In genomic region chr5:114825978-114826691, GRCm38 (mm10) we compare ENCODE assay signal across 8 mouse cellular contexts. TPM values are rescaled to one million over a fixed set of nuclear protein-coding genes. Genes with fewer than 3 reads are reported as not detected.
DNase-seq lines count a peak whose midpoint lies in the region; ATAC-seq lines count a peak whose summit lies in the region.

No protein-coding gene starts in this region.

- H3K27ac ChIP-seq in kidney, embryonic 14.5 days (ENCODE audit: low read depth, low read length) = 0 out of 2 replicates have a peak overlapping the region, but pooled peaks have one; percentile 51

- peak overlapping the region; percentile 44 for H3K9ac ChIP-seq in kidney, embryonic 14.5 days (ENCODE audit: low read depth, low read length)

- peaks cover 7% of the 10 kb centered on the region; the same call in 1 of the 2 replicates for H3K9me3 ChIP-seq in kidney, embryonic 14.5 days (ENCODE audit: control insufficient read depth, low read length)

- peak; percentile 79 for ATAC-seq in granulocyte monocyte progenitor cell, adult 5-6 weeks (replicated peaks; ENCODE audit: poor library complexity, severe bottlenecking)
- ATAC-seq in kidney, embryonic 14.5 days (ENCODE audit: low FRiP score, low TSS enrichment) = peak; percentile 81

- H3K27me3 ChIP-seq in kidney, embryonic 14.5 days (ENCODE audit: control insufficient read depth, insufficient read depth, low read length) = no peaks in the 10 kb centered on the region

- peak overlapping the region; percentile 65 for H3K4me2 ChIP-seq in kidney, embryonic 14.5 days (replicated peaks; ENCODE audit: low read depth, low read length)

- whole genome bisulfite sequencing in kidney, embryonic 14.5 days = 7% methylated on average over 27 of the region's 27 CpGs

- H3K4me3 ChIP-seq in kidney, embryonic 14.5 days (ENCODE audit: low read length) = peak overlapping the region; percentile 38

- H3K4me1 ChIP-seq in kidney, embryonic 14.5 days (ENCODE audit: control insufficient read depth, insufficient read depth, low read length) = no peaks in the 10 kb centered on the region

- H3K36me3 ChIP-seq in kidney, embryonic 14.5 days (ENCODE audit: control insufficient read depth, insufficient read depth, low read length) = no peaks in the 10 kb centered on the region; the same call in 1 of the 2 replicates

- DNase-seq in right cerebral cortex, postnatal 10 days (ENCODE audit: low spot score in 2 of 2) = peak; percentile 74 to 76
- DNase-seq in right cerebral cortex, postnatal 25 days = no peak
- peak; percentile 88 to 90 for DNase-seq in cerebellum, postnatal 10 days
- peak; percentile 71 for DNase-seq in lung, postnatal 14 days
- peak; percentile 76 for DNase-seq in retina, postnatal 7 days (ENCODE audit: low read depth, low spot score)
- peak; percentile 95 for DNase-seq in yolk sac, embryonic 10.5 days (ENCODE audit: low spot score)

RNA-seq across cellular contexts. Expression of gene 1500011B03Rik, which starts 2.9 kb away (rescaled TPM):
- 44.4 and 76.8 TPM in 2 replicates for total RNA-seq in granulocyte monocyte progenitor cell, adult 5-6 weeks (2014; fragmentation: Nextera tagmentation)
- 44.0 and 57.4 TPM in 2 replicates for total RNA-seq in granulocyte monocyte progenitor cell, adult 5-6 weeks (2017)
- 128 and 143 TPM in 2 replicates for polyA plus RNA-seq in kidney, embryonic 14.5 days (2014; fragmentation: Nextera tagmentation; extraction: Ambion mirVana)

RNA-seq across cellular contexts. Expression of gene 4930519G04Rik, which starts 27.3 kb away (rescaled TPM):
- 1.6 TPM in 1 of 2 replicates, not detected in the other for total RNA-seq in granulocyte monocyte progenitor cell, adult 5-6 weeks (2014; fragmentation: Nextera tagmentation)
- not detected in 2 replicates for total RNA-seq in granulocyte monocyte progenitor cell, adult 5-6 weeks (2017)
- not detected in 2 replicates for polyA plus RNA-seq in kidney, embryonic 14.5 days (2014; fragmentation: Nextera tagmentation; extraction: Ambion mirVana)

RNA-seq across cellular contexts. Expression of gene Gm9936, which starts 32.3 kb away (rescaled TPM):
- total RNA-seq in granulocyte monocyte progenitor cell, adult 5-6 weeks (2014; fragmentation: Nextera tagmentation) = not detected in 2 replicates
- total RNA-seq in granulocyte monocyte progenitor cell, adult 5-6 weeks (2017) = not detected in 2 replicates
- polyA plus RNA-seq in kidney, embryonic 14.5 days (2014; fragmentation: Nextera tagmentation; extraction: Ambion mirVana) = not detected in 2 replicates

RNA-seq across cellular contexts. Expression of gene Git2, which starts 50.8 kb away (rescaled TPM):
- 113 and 128 TPM in 2 replicates for total RNA-seq in granulocyte monocyte progenitor cell, adult 5-6 weeks (2014; fragmentation: Nextera tagmentation)
- total RNA-seq in granulocyte monocyte progenitor cell, adult 5-6 weeks (2017) = 77.9 and 117 TPM in 2 replicates
- polyA plus RNA-seq in kidney, embryonic 14.5 days (2014; fragmentation: Nextera tagmentation; extraction: Ambion mirVana) = 32.8 and 41.7 TPM in 2 replicates

RNA-seq across cellular contexts. Expression of gene Ankrd13a, which starts 51.7 kb away (rescaled TPM):
- 271 and 278 TPM in 2 replicates for total RNA-seq in granulocyte monocyte progenitor cell, adult 5-6 weeks (2014; fragmentation: Nextera tagmentation)
- total RNA-seq in granulocyte monocyte progenitor cell, adult 5-6 weeks (2017) = 310 and 331 TPM in 2 replicates
- polyA plus RNA-seq in kidney, embryonic 14.5 days (2014; fragmentation: Nextera tagmentation; extraction: Ambion mirVana) = 37.0 and 67.9 TPM in 2 replicates
